Mouse (Mus musculus) cerebellum, adult 2 months (tissue): ENCODE measurements around the gene Akr7a5.

ENCODE experiments used
- CTCF ChIP-seq: fragments of 200-500 bp; IDR thresholded peaks from 2 replicates; pipeline ENCODE4 v1.5.1; 2011; ENCODE audit warnings: low read depth, mild to moderate bottlenecking, control low read depth, low read length, moderate library complexity, borderline replicate concordance; ENCODE audit not compliant: insufficient read depth
- POLR2A ChIP-seq: fragments of 200-500 bp; IDR thresholded peaks from 2 replicates; pipeline ENCODE4 v1.6.1; 2011; ENCODE audit warnings: low read length, control low read depth, borderline replicate concordance; ENCODE audit not compliant: insufficient read depth

GRCm38 (mm10) chr4:139352832-139353231 is 42.3 kb downstream of the Akr7a5 start:
- TF ChIP-seq CTCF (no peak), POLR2A (no peak)
